Mouse (Mus musculus): ENCODE data around the gene Phospho1. TPM values are rescaled to one million over a fixed set of nuclear protein-coding genes. Genes with fewer than 3 reads are reported as not detected.
A peak's percentile ranks its signal among the peaks of the same experiment; 100 is the strongest.

Phospho1 gene
- polyA plus RNA-seq, 1 experiment, result 42.5 TPM

DNA sequence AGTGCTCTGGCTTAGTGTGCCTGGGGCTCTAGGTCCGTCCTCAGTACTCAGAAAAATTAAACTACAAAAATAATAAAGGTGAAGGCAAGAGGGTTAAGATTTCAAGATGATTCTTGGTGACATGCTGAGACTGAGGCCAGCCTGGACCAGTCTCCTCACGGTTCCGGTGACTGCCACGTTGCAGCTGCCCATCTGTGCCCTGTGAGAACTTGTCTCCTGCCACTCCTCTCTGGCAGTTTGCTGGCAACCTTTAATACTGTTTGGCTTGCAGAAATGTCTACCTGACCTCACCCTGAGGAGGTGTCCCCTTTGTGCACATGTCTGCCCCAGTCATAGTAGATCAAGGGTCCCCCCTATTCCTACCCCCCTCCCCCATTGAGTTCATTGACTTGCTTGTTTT is 40.8 kb upstream of the Phospho1 start:
- Histone ChIP-seq H3K4me3 (ENCODE audit: extremely low read depth, insufficient read depth, insufficient read length) (no peak overlapping the region), H3K4me1 (ENCODE audit: control insufficient read depth, insufficient read depth, insufficient read length) (no peaks in the 10 kb centered on the region), H3K36me3 (ENCODE audit: control insufficient read depth, insufficient read depth, low read length) (no peaks in the 10 kb centered on the region), H3K27me3 (ENCODE audit: control insufficient read depth, insufficient read depth, low read length) (no peaks in the 10 kb centered on the region), H3K27ac (ENCODE audit: insufficient read depth, low read length) (no peak overlapping the region)
- no peak for TF ChIP-seq CTCF (IDR thresholded peaks at IDR 0.05; ENCODE audit: extremely low read depth, insufficient read depth, insufficient read length, insufficient replicate concordance)
- TF ChIP-seq POLR2A (IDR thresholded peaks at IDR 0.05; ENCODE audit: low read depth, low read length), result no peak
- no peak for DNase-seq (ENCODE audit: low read depth in 1 of 2, low spot score in 2 of 2)
- 82% methylated on average over 4 of the region's 4 CpGs for WGBS

GRCm38 (mm10) chr11:95783958-95784357 is 40.3 kb upstream of the Phospho1 start:
- no peak for TF ChIP-seq POLR2A (IDR thresholded peaks at IDR 0.05; ENCODE audit: low read depth, low read length)
- no peak for TF ChIP-seq CTCF (IDR thresholded peaks at IDR 0.05; ENCODE audit: extremely low read depth, insufficient read depth, insufficient read length, insufficient replicate concordance)
- Histone ChIP-seq H3K27me3 (ENCODE audit: control insufficient read depth, insufficient read depth, low read length) (no peaks in the 10 kb centered on the region), H3K36me3 (ENCODE audit: control insufficient read depth, insufficient read depth, low read length) (no peaks in the 10 kb centered on the region), H3K4me1 (ENCODE audit: control insufficient read depth, insufficient read depth, insufficient read length) (no peaks in the 10 kb centered on the region), H3K4me3 (ENCODE audit: extremely low read depth, insufficient read depth, insufficient read length) (no peak overlapping the region), H3K27ac (ENCODE audit: insufficient read depth, low read length) (no peak overlapping the region)
- DNase-seq (ENCODE audit: low read depth in 1 of 2, low spot score in 2 of 2), result no peak
- 92% methylated on average over 9 of the region's 9 CpGs for WGBS

DNA sequence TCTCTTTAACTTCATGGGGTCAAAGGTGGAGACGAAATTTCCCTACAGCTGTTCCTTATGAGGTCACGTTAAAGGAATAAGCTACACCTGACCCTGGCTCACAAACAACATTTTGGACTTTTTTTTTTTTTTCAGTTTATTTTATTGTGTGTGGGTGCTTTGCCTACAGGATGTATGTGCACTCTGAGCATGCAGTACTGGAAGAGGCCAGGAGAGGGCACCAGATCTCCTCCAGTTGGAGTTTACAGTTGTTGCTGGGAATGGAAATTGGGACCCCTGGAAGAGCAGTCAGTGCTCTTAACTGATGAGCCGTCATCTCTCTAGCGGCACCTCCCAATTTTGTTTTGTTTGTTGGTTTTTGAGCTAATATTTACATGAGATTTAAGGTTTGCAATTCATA is 38.6 kb upstream of the Phospho1 start:
- TF ChIP-seq CTCF (IDR thresholded peaks at IDR 0.05; ENCODE audit: extremely low read depth, insufficient read depth, insufficient read length, insufficient replicate concordance) (0 out of 2 replicates have a peak, but pooled peaks have one; percentile 3), POLR2A (IDR thresholded peaks at IDR 0.05; ENCODE audit: low read depth, low read length) (no peak)
- no peak for DNase-seq (ENCODE audit: low read depth in 1 of 2, low spot score in 2 of 2)
- 97% methylated on average over 4 of the region's 4 CpGs for WGBS
- no peaks in the 10 kb centered on the region for H3K4me1 ChIP-seq (ENCODE audit: control insufficient read depth, insufficient read depth, insufficient read length)
- no peak overlapping the region for H3K27ac ChIP-seq (ENCODE audit: insufficient read depth, low read length)
- no peaks in the 10 kb centered on the region for H3K36me3 ChIP-seq (ENCODE audit: control insufficient read depth, insufficient read depth, low read length)
- H3K27me3 ChIP-seq (ENCODE audit: control insufficient read depth, insufficient read depth, low read length), result no peaks in the 10 kb centered on the region
- no peak overlapping the region for H3K4me3 ChIP-seq (ENCODE audit: extremely low read depth, insufficient read depth, insufficient read length)

DNA sequence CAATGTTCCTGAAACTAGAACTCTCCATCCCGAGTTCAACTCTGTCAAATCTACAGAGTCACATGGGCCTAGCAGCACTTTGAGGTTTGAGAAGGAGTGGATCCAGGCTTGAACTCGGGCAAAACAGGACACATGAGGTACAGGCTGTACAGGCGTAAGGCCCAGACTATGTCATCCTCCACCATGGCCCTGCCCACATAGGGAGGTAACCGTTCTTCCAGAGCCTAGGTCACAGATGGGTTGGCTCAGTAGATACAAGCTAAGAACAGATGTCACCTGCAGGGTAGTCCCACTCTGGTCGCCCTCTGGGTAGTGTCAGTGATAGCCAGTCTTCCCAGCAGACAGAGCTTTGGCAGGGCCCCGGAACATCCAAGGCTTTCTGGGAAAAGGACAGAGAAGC is 37.8 kb upstream of the Phospho1 start:
- no peaks in the 10 kb centered on the region for H3K4me1 ChIP-seq (ENCODE audit: control insufficient read depth, insufficient read depth, insufficient read length)
- H3K36me3 ChIP-seq (ENCODE audit: control insufficient read depth, insufficient read depth, low read length), result no peaks in the 10 kb centered on the region
- 89% methylated on average over 6 of the region's 6 CpGs for WGBS
- DNase-seq (ENCODE audit: low read depth in 1 of 2, low spot score in 2 of 2), result no peak
- no peak overlapping the region for H3K27ac ChIP-seq (ENCODE audit: insufficient read depth, low read length)
- TF ChIP-seq POLR2A (IDR thresholded peaks at IDR 0.05; ENCODE audit: low read depth, low read length), result no peak
- H3K4me3 ChIP-seq (ENCODE audit: extremely low read depth, insufficient read depth, insufficient read length), result no peak overlapping the region
- H3K27me3 ChIP-seq (ENCODE audit: control insufficient read depth, insufficient read depth, low read length), result no peaks in the 10 kb centered on the region

- Histone ChIP-seq H3K27ac (ENCODE audit: insufficient read depth, low read length) (no peak overlapping the region), H3K4me1 (ENCODE audit: control insufficient read depth, insufficient read depth, insufficient read length) (no peaks in the 10 kb centered on the region), H3K27me3 (ENCODE audit: control insufficient read depth, insufficient read depth, low read length) (peaks cover 1% of the 10 kb centered on the region; the same call in 1 of the 2 replicates), H3K4me3 (ENCODE audit: extremely low read depth, insufficient read depth, insufficient read length) (no peak overlapping the region), H3K36me3 (ENCODE audit: control insufficient read depth, insufficient read depth, low read length) (no peaks in the 10 kb centered on the region)
- DNase-seq (ENCODE audit: low read depth in 1 of 2, low spot score in 2 of 2), result no peak
- no peak for TF ChIP-seq CTCF (IDR thresholded peaks at IDR 0.05; ENCODE audit: extremely low read depth, insufficient read depth, insufficient read length, insufficient replicate concordance)
- TF ChIP-seq POLR2A (IDR thresholded peaks at IDR 0.05; ENCODE audit: low read depth, low read length), result no peak
- WGBS, result 91% methylated on average over 8 of the region's 8 CpGs
Measured at GRCm38 (mm10) chr11:95789451-95789891, 34.8 kb upstream of the Phospho1 start.

DNA sequence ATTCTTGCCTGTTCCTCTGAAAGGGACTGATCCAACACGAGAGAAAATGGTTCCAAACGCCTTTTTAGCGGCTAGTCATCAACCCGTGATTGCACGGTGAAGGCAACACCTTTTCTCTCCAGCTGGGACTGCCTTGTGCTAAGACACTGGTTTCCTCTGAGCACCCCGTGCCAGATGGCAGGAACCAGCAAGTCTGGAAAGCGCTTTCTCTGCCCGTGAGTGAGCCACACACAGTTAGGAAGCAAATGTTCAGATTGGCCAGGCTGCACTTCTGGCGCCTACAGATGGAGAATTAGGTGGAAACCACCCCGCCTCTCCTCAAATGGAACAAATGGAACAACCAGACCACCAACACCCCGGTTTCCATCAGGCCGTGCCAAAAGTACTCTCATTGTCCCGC is 32.5 kb upstream of the Phospho1 start:
- Histone ChIP-seq H3K27ac (ENCODE audit: insufficient read depth, low read length) (no peak overlapping the region), H3K4me3 (ENCODE audit: extremely low read depth, insufficient read depth, insufficient read length) (no peak overlapping the region), H3K4me1 (ENCODE audit: control insufficient read depth, insufficient read depth, insufficient read length) (peaks cover 3% of the 10 kb centered on the region; the same call in 1 of the 2 replicates), H3K36me3 (ENCODE audit: control insufficient read depth, insufficient read depth, low read length) (no peaks in the 10 kb centered on the region), H3K27me3 (ENCODE audit: control insufficient read depth, insufficient read depth, low read length) (peaks cover 7% of the 10 kb centered on the region)
- 87% methylated on average over 13 of the region's 13 CpGs for WGBS
- TF ChIP-seq CTCF (IDR thresholded peaks at IDR 0.05; ENCODE audit: extremely low read depth, insufficient read depth, insufficient read length, insufficient replicate concordance), result no peak
- TF ChIP-seq POLR2A (IDR thresholded peaks at IDR 0.05; ENCODE audit: low read depth, low read length), result no peak
- DNase-seq (ENCODE audit: low read depth in 1 of 2, low spot score in 2 of 2), result no peak

- no peak for TF ChIP-seq CTCF (IDR thresholded peaks at IDR 0.05; ENCODE audit: extremely low read depth, insufficient read depth, insufficient read length, insufficient replicate concordance)
- no peak for TF ChIP-seq POLR2A (IDR thresholded peaks at IDR 0.05; ENCODE audit: low read depth, low read length)
- no peak overlapping the region for H3K4me3 ChIP-seq (ENCODE audit: extremely low read depth, insufficient read depth, insufficient read length)
Measured at GRCm38 (mm10) chr11:95792950-95793509, 31.3 kb upstream of the Phospho1 start.

More at GRCm38 (mm10) chr11:95792950-95793509, 31.3 kb upstream of the Phospho1 start:
- DNase-seq (ENCODE audit: low read depth in 1 of 2, low spot score in 2 of 2), result no peak
- Histone ChIP-seq H3K36me3 (ENCODE audit: control insufficient read depth, insufficient read depth, low read length) (no peaks in the 10 kb centered on the region), H3K4me1 (ENCODE audit: control insufficient read depth, insufficient read depth, insufficient read length) (peaks cover 3% of the 10 kb centered on the region; the same call in 1 of the 2 replicates), H3K27ac (ENCODE audit: insufficient read depth, low read length) (no peak overlapping the region), H3K27me3 (ENCODE audit: control insufficient read depth, insufficient read depth, low read length) (peaks cover 9% of the 10 kb centered on the region)
- 82% methylated on average over 8 of the region's 8 CpGs for WGBS

Measured in spleen, adult 2 months (tissue).